Mouse (Mus musculus): Measurements from ENCODE around the gene Erp27. TPM values are rescaled to one million over a fixed set of nuclear protein-coding genes. Genes with fewer than 3 reads are reported as not detected.

Gene Erp27
- total and polyA plus RNA-seq, 3 experiments = 0.55 to 1.9 TPM; not detected in 1

GRCm38 (mm10) chr6:136900369-136901009 lies 21.5 kb downstream of the Erp27 start:
- Histone ChIP-seq H3K27ac (ENCODE audit: insufficient read depth, low read depth) (no peak overlapping the region), H3K4me2 (ENCODE audit: insufficient read depth, low read depth, poor library complexity, severe bottlenecking) (no peak overlapping the region)
- DNase-seq (ENCODE audit: extremely low read depth) = no peak

GRCm38 (mm10) chr6:136898954-136899353 lies 23.0 kb downstream of the Erp27 start:
- Histone ChIP-seq H3K27ac (ENCODE audit: insufficient read depth, low read depth) (no peak overlapping the region), H3K4me3 (replicated peaks in 1 of 3; ENCODE audit: low read depth in 2 of 3, low read length in 2 of 3, poor library complexity in 1 of 3) (no peak overlapping the region), H3K4me2 (ENCODE audit: insufficient read depth, low read depth, poor library complexity, severe bottlenecking) (no peak overlapping the region), H3K4me1 (ENCODE audit: control insufficient read depth in 1 of 2, insufficient read depth in 2 of 2) (peaks cover 0 to 19% of the 10 kb centered on the region in 2 experiments; a peak in 2 of 4 replicates), H3K79me2 (replicated peaks; ENCODE audit: control insufficient read depth, extremely low read depth, insufficient read depth, poor library complexity, severe bottlenecking) (no peaks in the 10 kb centered on the region), H3K36me3 (replicated peaks in 1 of 2; ENCODE audit: control insufficient read depth in 1 of 2, insufficient read depth in 1 of 2, low read length in 1 of 2) (peaks cover 0 to 15% of the 10 kb centered on the region in 2 experiments), H3K9me3 (replicated peaks; ENCODE audit: low read length) (no peaks in the 10 kb centered on the region), H3K9ac (ENCODE audit: insufficient read depth, low read depth) (no peak overlapping the region), H3K27me3 (replicated peaks) (no peaks in the 10 kb centered on the region)
- TF ChIP-seq ZMIZ1 (IDR thresholded peaks at IDR 0.05; ENCODE audit: low read depth, low read length) = no peak
- TF ChIP-seq IRF4 (IDR thresholded peaks at IDR 0.05; ENCODE audit: low read depth, low read length) = no peak
- no peak for TF ChIP-seq TCF12 (IDR thresholded peaks at IDR 0.05; ENCODE audit: low read depth, low read length)
- no peak for TF ChIP-seq RCOR1 (conservative IDR thresholded peaks at IDR 0.05; ENCODE audit: low read depth, low read length)
- TF ChIP-seq PAX5 (IDR thresholded peaks at IDR 0.05; ENCODE audit: low read length) = no peak
- TF ChIP-seq ELF1 (IDR thresholded peaks at IDR 0.05; ENCODE audit: low read depth, low read length) = no peak
- no peak for TF ChIP-seq RAD21 (IDR thresholded peaks at IDR 0.05; ENCODE audit: low read depth, low read length)
- TF ChIP-seq HCFC1 (IDR thresholded peaks at IDR 0.05; ENCODE audit: low read depth, low read length) = no peak
- TF ChIP-seq CHD2 (IDR thresholded peaks at IDR 0.05; ENCODE audit: low read length) = no peak
- TF ChIP-seq POLR2AphosphoS2 (IDR thresholded peaks at IDR 0.05; ENCODE audit: low read depth, low read length) = no peak
- no peak for TF ChIP-seq MAFK (IDR thresholded peaks at IDR 0.05; ENCODE audit: insufficient replicate concordance, low read length)
- TF ChIP-seq SIN3A (IDR thresholded peaks at IDR 0.05; ENCODE audit: low read length) = no peak
- no peak for TF ChIP-seq ZC3H11A (IDR thresholded peaks at IDR 0.05; ENCODE audit: low read depth, low read length)
- in situ Hi-C loops (cut with MboI; ENCODE audit: low pct_ligation_motif_present, low pct_unique_long_range_greater_than_20kb, low sequenced_read_pairs) = no loop called here
- no peak for DNase-seq (ENCODE audit: extremely low read depth)
- dilution Hi-C loops (cut with MboI; ENCODE audit: extremely low pct_ligation_motif_present, extremely low pct_unique_long_range_greater_than_20kb, low sequenced_read_pairs) = no loop called here

More at GRCm38 (mm10) chr6:136900369-136901009, 21.5 kb downstream of the Erp27 start:
- no peaks in the 10 kb centered on the region for H3K9me3 ChIP-seq (replicated peaks; ENCODE audit: low read length)
- H3K27me3 ChIP-seq (replicated peaks) = no peaks in the 10 kb centered on the region
- peaks cover 0 to 19% of the 10 kb centered on the region in 2 experiments; a peak in 2 of 4 replicates for H3K4me1 ChIP-seq (ENCODE audit: control insufficient read depth in 1 of 2, insufficient read depth in 2 of 2)
- in situ Hi-C loops (cut with MboI; ENCODE audit: low pct_ligation_motif_present, low pct_unique_long_range_greater_than_20kb, low sequenced_read_pairs) = no loop called here
- H3K4me3 ChIP-seq (replicated peaks in 1 of 3; ENCODE audit: low read depth in 2 of 3, low read length in 2 of 3, poor library complexity in 1 of 3) = no peak overlapping the region
- dilution Hi-C loops (cut with MboI; ENCODE audit: extremely low pct_ligation_motif_present, extremely low pct_unique_long_range_greater_than_20kb, low sequenced_read_pairs) = no loop called here
- no peaks in the 10 kb centered on the region for H3K79me2 ChIP-seq (replicated peaks; ENCODE audit: control insufficient read depth, extremely low read depth, insufficient read depth, poor library complexity, severe bottlenecking)
- H3K36me3 ChIP-seq (replicated peaks in 1 of 2; ENCODE audit: control insufficient read depth in 1 of 2, insufficient read depth in 1 of 2, low read length in 1 of 2) = peaks cover 0 to 16% of the 10 kb centered on the region in 2 experiments
- no peak for TF ChIP-seq NRF1 (IDR thresholded peaks at IDR 0.05; ENCODE audit: low read depth, low read length)
- TF ChIP-seq USF2 (conservative IDR thresholded peaks at IDR 0.05; ENCODE audit: low read depth, low read length) = no peak
- TF ChIP-seq MEF2A (IDR thresholded peaks at IDR 0.05; ENCODE audit: borderline replicate concordance, low read depth, low read length) = no peak
- no peak for TF ChIP-seq RCOR1 (conservative IDR thresholded peaks at IDR 0.05; ENCODE audit: low read depth, low read length)
- TF ChIP-seq SIN3A (IDR thresholded peaks at IDR 0.05; ENCODE audit: low read length) = no peak
- TF ChIP-seq MAZ (IDR thresholded peaks at IDR 0.05; ENCODE audit: low read depth, low read length) = no peak
- TF ChIP-seq ZNF384 (IDR thresholded peaks at IDR 0.05; ENCODE audit: low read depth, low read length) = no peak
- no peak for TF ChIP-seq POLR2AphosphoS2 (IDR thresholded peaks at IDR 0.05; ENCODE audit: low read depth, low read length)
- TF ChIP-seq POLR2A (IDR thresholded peaks at IDR 0.05; ENCODE audit: low read depth, low read length) = no peak
- TF ChIP-seq HCFC1 (IDR thresholded peaks at IDR 0.05; ENCODE audit: low read depth, low read length) = no peak
- TF ChIP-seq TBP (conservative IDR thresholded peaks at IDR 0.05; ENCODE audit: low read depth, low read length) = no peak
- TF ChIP-seq MAFK (IDR thresholded peaks at IDR 0.05; ENCODE audit: insufficient replicate concordance, low read length) = no peak
- no peak for TF ChIP-seq GABPA (IDR thresholded peaks at IDR 0.05; ENCODE audit: insufficient replicate concordance, low read depth, low read length)
- no peak for TF ChIP-seq KAT2A (IDR thresholded peaks at IDR 0.05; ENCODE audit: insufficient replicate concordance, low read length)
- no peak for TF ChIP-seq E2F4 (IDR thresholded peaks at IDR 0.05; ENCODE audit: insufficient replicate concordance, low read depth, low read length)
- no peak for TF ChIP-seq SMC3 (IDR thresholded peaks at IDR 0.05; ENCODE audit: low read depth, low read length)
- no peak for TF ChIP-seq ZKSCAN1 (IDR thresholded peaks at IDR 0.05; ENCODE audit: borderline replicate concordance, low read depth, low read length)
- no peak overlapping the region for H3K9ac ChIP-seq (ENCODE audit: insufficient read depth, low read depth)

All from CH12.LX (cell line).